Mouse (Mus musculus) left cerebral cortex, adult 9 months (tissue): ENCODE measurements around the gene Galnt2.

Experiments
- DNase-seq, 2 experiments: peaks; one replicate each; pipeline ENCODE4 v3.0.0; 2022; ENCODE audit warnings: low spot score in 2 of 2

The Galnt2 gene

DNA sequence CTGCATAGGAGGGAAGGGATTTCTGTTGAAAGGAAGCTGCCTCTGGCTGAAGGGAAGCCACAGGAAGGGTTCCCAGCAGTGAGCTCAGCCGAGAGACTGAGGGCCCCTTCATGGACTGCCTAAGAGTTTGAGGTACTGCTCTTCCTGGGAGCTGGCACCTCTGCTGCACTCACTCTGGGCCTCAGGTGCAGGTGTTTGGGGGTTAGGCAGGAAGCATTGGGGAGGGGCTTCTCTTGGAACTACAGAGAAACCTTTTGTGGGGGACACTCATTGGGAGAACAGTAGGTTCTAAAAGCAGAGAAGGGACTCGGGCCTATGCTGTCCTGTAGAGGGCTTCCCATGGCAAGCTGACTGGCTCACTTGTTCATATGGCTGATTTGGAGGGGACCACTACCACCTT lies 3.3 kb downstream of the Galnt2 start:
- no peak for DNase-seq

DNA sequence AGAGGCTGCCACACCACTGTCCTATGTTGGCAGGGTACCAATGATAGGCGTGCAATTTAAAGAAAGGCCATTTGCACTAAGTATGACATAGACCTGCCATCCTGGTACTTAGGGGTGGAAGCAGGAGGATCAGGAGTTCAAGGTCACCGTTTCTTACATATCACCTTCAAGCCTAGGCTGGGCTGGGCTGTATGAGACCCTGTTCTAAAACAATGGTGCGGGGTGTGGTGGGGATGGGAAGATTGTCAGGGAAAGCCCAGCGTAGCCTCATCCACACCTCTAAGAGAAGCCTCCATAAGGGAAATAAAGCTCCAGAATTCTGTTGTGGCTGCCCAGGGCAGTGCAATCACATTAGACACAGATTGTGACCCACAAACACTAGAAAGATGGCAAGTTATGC lies 4.3 kb downstream of the Galnt2 start:
- DNase-seq: no peak

DNA sequence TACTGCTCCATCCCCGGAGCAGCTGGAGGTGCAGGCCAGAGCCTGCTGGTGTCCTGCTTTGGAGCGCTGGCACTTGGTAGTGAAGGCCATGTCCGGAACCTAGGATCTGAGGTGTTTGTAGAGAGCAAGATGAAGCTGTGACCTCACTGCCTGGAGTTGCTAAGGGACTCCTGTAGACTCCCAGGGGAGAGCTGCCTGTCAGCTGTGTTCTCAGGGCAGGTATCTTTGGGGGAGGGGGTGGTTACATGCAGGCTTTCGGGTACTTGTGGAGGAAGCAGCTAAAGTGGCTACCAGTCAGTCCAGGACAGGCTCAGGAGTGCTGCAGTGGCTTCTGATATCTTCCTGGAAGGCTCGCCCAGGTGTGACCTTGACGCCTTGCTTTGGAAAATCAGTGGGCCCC lies 8.2 kb downstream of the Galnt2 start:
- no peak for DNase-seq

DNA sequence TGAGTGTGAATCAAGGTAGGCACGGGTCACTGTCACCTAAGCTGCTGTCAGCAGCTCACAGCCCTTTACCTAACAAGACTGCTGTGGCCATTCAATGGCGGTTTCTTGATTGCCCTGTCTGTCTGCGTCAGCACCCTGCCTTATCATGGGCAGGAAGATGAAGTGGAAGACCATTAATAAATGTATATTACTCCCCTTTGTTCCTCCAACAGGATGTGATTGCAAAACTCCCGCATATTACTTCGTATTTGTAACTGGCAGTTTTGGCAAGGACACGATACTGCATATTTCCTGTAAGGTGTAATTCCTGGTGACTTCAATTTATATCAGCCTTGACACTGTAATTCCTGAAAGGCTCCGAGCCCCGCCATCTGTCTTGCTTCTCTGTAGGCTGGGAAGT lies 9.7 kb downstream of the Galnt2 start:
- DNase-seq: no peak

DNA sequence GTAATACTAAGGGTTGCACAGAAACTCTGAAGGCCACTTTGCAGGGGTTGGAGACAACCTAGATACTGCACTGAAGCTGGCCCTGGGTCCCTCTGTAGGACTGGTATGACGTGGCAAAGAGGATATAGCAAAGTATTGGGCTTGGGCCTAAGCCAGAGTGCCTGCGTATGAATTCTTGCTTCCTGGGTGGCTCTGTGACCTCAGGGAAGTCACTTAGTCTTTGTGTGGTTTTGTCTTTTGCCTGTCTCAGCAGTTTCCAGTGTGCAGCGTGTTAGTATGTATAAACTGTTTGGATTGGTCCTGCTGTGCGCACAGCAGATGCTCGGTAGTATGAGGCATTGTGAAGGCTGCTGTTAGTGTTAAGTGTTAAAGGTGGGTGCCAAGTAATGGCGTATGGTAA lies 11.0 kb downstream of the Galnt2 start:
- DNase-seq: no peak

DNA sequence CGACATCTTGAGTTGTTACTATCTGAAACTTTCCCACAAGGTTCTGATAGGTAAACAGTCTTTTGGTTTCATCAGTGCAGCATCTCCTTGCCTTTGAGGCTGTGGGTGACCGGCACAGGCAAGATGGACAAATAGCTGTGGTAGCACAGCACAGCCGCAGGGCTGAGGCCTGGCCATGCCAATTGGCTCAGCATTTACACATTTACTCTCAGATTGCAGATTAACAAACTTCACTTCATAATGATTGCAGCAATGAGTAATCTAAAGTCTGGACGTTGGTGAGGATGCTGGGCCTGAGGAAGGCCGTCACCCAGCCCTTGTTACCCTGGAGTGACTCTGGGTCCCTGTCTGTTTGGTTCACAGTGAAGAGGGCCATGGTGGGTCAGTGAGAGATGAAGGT lies 11.7 kb downstream of the Galnt2 start:
- DNase-seq: no peak

DNA sequence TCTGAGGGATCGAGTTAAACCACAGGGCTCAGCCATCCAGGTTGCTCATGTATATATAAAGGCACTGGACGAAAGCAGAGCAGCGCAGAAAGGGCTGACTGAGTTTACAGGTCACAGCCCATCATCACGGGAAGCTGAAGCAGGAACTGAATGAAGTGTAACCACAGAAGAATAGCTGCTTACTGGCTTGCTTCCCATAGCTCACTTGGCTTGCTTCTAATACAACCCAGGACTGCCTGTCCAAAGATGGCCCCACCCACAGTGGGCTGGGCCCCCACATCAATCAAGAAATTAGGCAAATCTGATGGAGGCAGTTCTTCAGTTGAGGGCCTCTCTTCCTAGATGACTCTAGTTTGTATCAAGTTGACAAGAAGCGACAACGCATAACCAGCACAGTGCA lies 16.4 kb downstream of the Galnt2 start:
- no peak for DNase-seq

DNA sequence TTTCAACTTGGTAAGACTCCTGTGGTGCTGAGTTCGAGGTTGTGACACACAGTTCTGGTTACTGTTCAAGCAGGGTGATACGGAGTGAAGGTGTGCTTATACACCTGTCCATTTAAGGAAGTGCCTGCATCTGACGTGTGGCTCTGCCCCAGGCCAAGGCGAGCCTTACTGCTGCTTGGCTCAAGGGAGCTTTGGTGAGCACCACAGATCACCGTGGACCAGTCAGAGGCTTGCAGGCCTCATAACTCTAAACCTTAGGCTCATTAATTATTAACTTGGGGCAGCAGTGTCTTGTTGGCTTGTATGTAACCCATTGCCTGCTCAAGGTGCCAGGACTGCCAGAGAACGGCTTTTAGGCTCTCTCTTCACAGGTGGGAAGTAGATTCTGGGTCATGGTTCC lies 17.5 kb downstream of the Galnt2 start:
- DNase-seq: no peak

DNA sequence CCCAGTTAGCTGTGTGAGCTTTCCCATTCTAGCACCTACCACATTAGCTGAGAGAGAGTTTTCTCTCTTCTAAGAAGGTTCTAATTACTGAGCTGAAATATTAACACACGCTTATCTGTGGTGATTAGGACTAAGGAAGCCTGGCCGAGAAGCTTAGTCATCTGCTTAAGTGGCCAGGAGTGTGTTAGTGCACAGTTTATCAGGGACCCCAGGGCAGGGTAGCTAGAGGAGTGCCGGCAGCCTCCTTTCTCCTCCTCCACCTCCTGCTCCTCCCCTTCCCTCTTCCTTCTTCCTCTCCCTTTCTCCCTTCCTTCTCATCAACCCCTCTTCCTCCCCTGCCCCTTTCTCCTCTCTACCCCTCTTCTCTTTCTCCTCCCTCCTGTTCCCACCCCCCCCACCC lies 19.1 kb downstream of the Galnt2 start:
- DNase-seq: no peak

DNA sequence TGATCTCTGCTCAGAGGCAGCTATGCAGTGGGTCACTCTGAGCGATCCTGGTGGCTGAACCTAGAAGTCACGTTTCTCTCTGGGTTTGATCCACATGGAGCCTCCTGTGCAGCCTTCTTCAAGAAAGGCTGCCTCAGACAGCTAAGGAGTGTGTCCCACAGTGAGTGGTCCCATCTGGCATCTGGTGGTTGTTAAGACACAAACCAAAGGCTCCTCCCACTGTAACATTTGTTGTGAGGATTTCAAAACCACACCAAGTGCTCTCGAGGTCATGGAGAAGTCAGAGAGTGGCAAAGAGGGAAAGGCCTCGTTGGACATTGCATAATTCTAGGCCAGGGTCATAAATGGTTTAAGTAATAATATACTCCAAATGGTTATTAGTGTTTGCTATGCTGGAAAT lies 19.6 kb downstream of the Galnt2 start:
- no peak for DNase-seq

DNA sequence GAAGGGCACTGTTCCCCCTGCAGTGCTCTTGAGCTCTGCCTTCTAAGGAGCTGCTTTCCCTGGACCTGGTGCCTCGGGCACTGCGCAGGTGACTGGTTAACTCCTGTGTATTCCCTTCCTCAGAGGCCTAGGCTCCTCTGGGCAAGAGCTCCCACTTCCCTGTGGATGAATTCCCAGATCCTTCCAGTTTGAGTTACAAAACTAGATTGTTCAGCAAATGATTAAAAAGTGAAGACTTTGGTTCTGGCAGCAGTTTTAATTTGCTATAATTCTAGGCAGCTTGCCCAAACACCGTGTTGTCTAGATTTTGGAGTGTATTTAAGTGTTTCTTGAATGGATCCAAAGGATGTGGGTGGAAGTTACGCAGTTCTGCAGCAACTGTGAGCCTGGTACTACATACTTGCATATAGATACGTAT lies 21.4 kb downstream of the Galnt2 start:
- DNase-seq: peak in 1 of 2 experiments; percentile 62

DNA sequence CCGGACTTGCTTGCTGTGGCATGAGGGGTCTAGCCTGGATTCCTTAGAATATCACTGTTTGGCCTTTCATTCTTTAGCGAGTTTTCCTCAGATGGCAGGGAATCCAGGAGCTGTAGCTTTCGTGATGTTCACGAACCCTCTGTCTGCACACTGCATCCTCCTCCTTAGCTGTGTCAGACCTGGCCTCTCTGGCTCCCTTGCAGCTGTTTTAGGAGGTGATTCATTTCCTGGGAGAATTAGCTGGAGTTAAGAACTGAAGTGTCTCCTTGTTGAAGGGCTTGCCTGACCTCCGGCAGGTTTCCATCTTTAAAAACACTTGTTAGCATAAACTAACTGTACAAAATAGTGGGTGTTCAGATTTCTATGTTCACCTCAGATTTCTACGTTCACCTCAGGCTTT lies 22.7 kb downstream of the Galnt2 start:
- no peak for DNase-seq

DNA sequence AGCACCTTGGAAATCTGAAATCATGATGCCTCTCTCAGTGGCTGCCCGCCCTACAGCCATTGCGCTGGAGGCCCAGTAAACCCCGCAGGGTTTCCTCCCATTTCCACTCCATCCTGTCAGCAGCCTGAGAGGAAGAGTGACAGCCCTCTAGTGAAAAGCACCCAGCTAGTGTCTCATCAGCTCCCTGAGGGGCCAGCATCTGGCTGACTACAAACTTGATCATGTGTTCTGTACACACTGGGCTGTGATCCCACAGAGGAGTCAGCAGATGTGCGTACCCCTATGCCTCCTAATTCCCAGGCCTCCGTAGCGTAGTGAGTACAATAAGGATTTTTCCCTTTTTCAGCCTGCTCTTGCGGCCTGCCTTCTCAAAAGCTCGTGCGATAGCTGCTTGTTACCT lies 25.6 kb downstream of the Galnt2 start:
- DNase-seq: no peak

DNA sequence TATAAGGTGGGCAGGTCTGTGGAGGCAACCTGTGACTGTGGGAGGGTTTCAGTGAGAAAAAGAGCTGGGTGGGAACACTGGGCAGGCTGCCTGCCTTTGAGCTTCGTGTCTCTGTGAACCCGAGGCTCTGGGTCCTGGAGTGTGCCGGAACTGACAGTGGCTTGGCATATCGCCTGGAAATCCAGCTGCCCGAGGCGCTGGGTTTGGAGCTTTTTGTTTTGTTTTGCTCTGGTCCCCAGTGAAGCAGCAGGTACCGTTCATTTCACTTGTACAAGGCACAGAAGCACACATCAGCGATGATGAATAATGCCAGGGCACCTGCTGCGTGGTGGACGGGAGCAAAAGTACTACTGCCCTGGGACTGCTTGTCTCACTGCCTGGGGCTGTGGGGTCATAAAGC lies 26.2 kb downstream of the Galnt2 start:
- peak in 1 of 2 experiments; percentile 52 for DNase-seq

DNA sequence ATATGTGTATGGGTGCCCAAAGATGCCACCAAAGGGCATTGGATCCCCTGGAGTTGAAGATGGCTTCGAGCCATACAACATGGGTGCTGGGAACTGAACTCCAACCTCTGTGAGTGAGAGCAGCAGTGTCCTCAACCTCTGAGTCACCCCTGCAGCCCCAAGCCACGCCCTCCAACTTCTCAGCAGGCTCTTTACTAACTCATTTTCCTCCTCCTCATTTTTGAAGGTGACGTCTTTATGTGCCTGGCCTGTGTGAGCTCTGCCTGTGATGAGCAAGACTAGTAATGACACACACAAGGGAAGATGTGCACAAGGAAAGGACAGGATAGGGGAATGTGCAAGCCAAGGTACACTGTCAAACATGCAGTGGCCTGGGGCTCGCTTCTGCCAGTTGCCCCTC lies 28.0 kb downstream of the Galnt2 start:
- no peak for DNase-seq

DNA sequence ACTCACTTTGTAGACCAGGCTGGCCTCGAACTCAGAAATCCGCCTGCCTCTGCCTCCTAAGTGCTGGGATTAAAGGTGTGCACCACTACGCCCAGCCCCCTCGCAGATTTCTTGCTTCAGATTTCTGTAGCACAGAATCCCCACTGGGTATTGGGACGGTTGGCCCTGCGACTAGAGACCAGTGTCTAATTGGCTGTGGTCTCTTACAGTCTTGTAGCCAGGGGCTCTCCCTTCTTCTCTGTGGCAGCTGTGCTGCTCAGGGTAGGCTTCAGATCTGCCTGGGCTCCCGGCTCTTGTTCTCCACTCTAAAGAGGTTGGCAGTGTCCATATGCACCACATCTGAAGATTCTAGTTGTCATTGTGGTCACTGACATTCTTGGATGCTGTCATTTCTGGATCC lies 28.7 kb downstream of the Galnt2 start:
- DNase-seq: no peak

DNA sequence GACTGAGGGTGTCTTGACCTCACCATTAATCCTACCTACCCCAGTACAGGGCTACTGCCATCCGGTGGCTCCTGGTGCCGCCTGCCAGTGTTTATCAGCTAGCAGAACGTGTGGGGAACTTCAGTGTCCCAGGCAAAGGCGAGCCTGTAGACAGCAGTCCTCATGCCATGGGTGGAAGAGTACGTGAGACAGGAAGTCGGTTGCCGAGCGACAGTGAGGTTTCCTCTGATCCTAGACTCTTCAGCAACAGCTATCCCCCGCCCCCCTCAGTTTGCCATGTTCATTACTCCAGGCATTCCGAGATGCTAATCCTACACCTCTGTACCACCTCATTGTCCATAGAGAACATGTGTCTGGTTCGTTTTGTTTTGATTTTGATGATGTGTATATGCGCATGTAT lies 29.2 kb downstream of the Galnt2 start:
- DNase-seq: no peak

DNA sequence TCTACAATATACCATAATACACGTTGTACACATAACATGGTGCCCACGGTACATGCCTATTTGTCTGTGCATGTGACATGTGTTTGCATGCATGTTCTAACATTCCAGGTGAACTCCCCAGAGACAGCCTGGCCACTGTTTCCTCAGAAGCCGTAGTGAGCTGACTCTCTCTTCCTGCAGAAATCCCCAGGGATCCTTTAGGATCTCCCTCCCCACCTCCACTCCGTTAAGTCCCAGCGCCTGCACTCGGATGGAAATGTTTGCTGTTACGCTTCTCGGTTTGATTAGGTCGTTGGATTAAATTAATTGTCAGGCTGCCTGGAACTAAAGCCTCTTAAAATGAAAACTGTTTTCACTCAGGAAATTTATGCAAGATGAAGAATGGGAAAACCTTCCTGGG lies 31.9 kb downstream of the Galnt2 start:
- no peak for DNase-seq

DNA sequence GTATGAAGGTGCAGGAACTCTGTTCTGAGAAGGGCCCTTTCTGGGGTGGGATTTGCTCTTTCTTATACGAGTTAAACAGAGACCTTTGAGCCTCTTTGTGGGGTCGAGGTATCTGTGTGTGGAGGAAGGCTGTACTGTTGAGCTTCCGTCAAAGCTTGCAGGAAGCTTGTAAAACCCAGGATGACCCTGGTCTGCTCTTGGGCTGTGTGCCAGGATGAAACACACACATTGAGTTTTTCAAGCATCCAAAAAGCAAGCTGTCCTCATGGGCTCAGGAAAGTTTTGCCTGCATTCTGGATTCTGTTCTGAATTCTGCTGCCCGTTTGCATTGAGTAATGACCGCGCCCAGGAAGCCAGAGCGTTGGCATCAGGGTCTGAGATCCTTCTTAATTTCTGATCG lies 32.8 kb downstream of the Galnt2 start:
- no peak for DNase-seq

DNA sequence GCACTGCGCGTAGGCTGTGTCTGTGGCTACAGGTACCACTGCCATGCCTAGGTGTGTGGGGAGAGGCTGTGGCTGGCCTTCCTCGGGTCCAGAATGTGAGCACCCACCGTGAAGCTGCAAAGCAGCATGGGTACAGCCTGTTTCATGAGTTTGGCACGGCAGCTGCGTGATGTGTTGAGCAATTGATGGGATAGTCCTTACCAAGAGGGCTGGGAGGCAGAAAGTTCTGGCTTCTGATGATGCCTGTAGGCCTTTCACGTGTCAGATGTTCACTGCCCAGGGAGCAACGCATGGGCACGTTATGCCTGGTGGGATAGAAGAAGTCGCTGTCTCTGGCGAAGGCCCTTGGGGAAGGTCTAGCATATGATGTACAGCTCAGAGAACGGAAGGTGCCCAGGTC lies 33.5 kb downstream of the Galnt2 start:
- DNase-seq: no peak

DNA sequence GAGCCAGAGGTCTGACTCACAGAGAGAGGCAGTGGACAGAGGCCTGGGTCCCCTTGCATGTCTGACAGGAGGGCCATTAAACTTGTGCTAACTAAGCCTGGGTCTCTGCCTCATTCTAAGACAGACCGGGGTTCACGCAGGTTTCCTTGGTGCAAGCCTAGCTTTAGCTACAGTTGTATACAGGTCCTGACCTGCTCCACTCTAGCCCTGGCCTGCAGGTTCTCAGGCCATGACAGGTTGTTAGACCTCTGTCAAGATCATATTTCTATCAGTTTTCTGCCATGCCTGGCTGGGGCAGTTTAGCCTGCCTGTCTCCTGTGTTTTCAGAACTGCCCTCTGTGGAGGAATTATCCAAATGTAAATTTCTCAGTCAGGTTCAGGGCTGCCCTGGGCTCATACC lies 33.9 kb downstream of the Galnt2 start:
- DNase-seq: no peak

DNA sequence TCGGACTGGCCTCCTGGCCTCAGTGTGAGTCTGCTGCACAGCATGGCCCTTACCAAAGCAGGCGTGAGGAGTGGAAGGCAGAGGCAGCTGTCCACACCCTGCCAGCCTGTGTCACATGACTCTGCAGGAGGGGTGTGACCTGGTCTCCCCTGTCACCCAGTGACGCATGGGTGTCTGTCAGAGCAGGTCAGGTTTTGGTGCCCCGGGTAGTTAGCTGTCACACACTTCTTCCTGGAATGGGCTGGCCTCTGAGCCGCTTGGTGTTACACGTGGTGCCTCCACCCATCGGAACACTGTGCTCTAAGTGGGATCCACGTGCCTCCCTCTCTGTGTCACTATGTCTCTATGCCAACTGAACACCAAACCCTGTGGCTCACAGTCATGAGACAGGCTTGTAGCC lies 34.6 kb downstream of the Galnt2 start:
- DNase-seq: no peak

DNA sequence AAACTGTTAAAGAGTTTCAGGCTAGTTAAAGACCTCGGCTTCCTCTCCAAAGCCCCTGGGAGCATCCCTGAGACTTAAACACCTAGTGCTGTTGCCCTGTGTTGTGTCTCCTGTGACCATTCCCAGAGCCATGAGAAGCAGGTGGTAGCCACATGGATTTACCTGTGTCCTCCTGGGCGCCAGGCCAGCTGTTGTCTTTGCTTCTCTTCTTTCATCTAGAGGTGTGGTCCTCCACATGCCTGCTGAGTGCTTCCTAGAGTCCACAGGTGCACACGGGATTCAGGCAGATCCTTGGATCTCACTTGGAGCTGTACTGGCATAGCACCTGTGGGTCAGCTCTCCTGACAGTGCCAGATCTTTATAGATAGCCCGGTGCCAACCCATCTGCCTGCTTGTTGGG lies 36.0 kb downstream of the Galnt2 start:
- DNase-seq: no peak

DNA sequence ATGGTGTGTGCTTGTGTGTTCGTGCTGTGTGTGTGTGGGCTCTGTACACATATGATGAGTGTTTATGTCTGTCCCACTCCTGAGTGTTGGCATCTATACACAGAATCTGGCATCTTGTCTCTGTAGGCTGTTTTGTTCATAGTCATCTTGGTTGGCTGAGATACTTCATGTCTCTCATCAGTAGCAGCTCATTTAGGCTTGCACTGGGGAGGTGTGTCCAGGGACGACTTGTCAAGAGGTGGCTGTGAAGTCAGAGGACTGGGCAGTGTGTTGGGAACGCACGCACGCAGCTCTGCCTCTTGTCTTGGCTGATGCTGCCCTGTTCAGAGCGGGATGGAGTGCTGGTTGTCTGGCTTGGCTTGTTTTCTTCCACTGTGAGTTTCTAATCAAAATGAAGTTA lies 39.3 kb downstream of the Galnt2 start:
- no peak for DNase-seq

DNA sequence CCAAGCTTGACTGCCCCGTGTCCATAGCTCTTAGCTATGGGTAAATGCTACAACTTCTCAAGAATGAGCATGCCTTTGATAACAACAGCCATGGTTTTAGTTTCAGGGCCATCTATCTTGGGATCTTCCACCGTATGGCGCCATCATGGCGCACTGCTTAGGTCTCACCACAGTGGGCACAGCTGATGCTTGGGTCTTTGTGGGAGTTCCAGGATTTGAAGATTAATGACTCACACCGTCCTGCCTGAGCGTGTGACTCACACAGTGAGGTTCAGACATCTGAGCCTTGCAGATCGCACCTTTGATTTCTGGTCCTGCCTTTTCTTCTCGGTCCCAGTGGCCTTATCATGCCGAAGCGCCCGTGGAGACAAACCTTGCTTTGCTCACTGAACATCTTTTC lies 39.7 kb downstream of the Galnt2 start:
- DNase-seq: no peak
